ENCODE assay signal across 8 mouse cellular contexts in the genomic region with DNA sequence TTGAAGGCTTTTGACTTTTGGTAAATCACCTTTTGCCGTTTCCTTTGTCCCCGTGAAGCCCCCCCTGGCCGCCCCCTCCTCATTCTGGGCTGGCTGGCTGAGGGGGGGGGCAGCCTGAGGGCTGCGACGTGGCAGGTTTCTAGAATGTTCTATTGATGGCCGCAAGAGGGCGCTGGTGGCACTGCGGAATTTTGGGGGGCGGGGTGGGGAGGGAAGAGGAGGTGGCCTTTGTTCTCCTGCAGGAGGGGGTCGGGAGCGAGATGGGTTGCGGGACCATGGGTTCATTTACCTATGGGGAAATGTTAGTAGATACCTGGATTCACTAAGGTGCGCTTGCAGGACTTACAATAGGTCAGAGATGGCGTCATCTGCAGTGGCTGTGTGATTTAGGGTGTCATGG. TPM values are rescaled to one million over a fixed set of nuclear protein-coding genes. Genes with fewer than 3 reads are reported as not detected.
DNase-seq lines count a peak whose midpoint lies in the region; ATAC-seq and TF ChIP-seq lines count a peak whose summit lies in the region.

No protein-coding gene starts in this region.

- H3K9ac ChIP-seq in embryonic facial prominence, embryonic 12.5 days: peak overlapping the region; percentile 69
- peak overlapping the region; percentile 78 for H3K9ac ChIP-seq in neural tube, embryonic 15.5 days (replicated peaks)

- H3K9me3 ChIP-seq in embryonic facial prominence, embryonic 12.5 days: peaks cover 44% of the 10 kb centered on the region
- H3K9me3 ChIP-seq in limb, embryonic 10.5 days (replicated peaks): peaks cover 27% of the 10 kb centered on the region; the same call in 1 of the 2 replicates
- H3K9me3 ChIP-seq in neural tube, embryonic 15.5 days (replicated peaks): 0 out of 2 replicates have a peak, but pooled peaks cover 4% of the 10 kb centered on the region

- 48% methylated on average over 14 of the region's 14 CpGs for WGBS in bone marrow, adult 2 months
- 46% methylated on average over 14 of the region's 14 CpGs for WGBS in embryonic facial prominence, embryonic 12.5 days
- WGBS in limb, embryonic 10.5 days: 41% methylated on average over 14 of the region's 14 CpGs
- 40% methylated on average over 14 of the region's 14 CpGs for WGBS in neural tube, embryonic 15.5 days

- no peak for ATAC-seq in embryonic facial prominence, embryonic 12.5 days (ENCODE audit: insufficient number of reproducible peaks, insufficient read depth, low FRiP score, low TSS enrichment)
- no peak for ATAC-seq in neural tube, embryonic 15.5 days (ENCODE audit: low FRiP score)
- ATAC-seq in frontal cortex, adult (ENCODE audit: low TSS enrichment): no peak

- H3K27ac ChIP-seq in bone marrow, adult 2 months (ENCODE audit: control insufficient read depth, insufficient read depth, low read depth, low read length, poor library complexity): no peak overlapping the region
- 0 out of 2 replicates have a peak overlapping the region, but pooled peaks have one; percentile 58 for H3K27ac ChIP-seq in embryonic facial prominence, embryonic 12.5 days
- H3K27ac ChIP-seq in limb, embryonic 10.5 days: peak overlapping the region; percentile 78
- H3K27ac ChIP-seq in neural tube, embryonic 15.5 days (replicated peaks): peak overlapping the region; percentile 87

- no peak for TF ChIP-seq POLR2A in bone marrow, adult 2 months (IDR thresholded peaks at IDR 0.05; ENCODE audit: borderline replicate concordance, control insufficient read depth, low read depth, low read length)

- H3K36me3 ChIP-seq in embryonic facial prominence, embryonic 12.5 days: peaks cover 16% of the 10 kb centered on the region
- H3K36me3 ChIP-seq in limb, embryonic 10.5 days: peaks cover 51% of the 10 kb centered on the region
- H3K36me3 ChIP-seq in neural tube, embryonic 15.5 days: peaks cover 8% of the 10 kb centered on the region

- peak overlapping the region; percentile 45 for H3K4me2 ChIP-seq in embryonic facial prominence, embryonic 12.5 days (replicated peaks)
- peak overlapping the region; percentile 50 for H3K4me2 ChIP-seq in neural tube, embryonic 15.5 days

- 0 out of 2 replicates have a peak, but pooled peaks have one; percentile 4 for TF ChIP-seq CTCF in bone marrow, adult 2 months (IDR thresholded peaks at IDR 0.05; ENCODE audit: control insufficient read depth, insufficient read depth, low read length)

- H3K27me3 ChIP-seq in embryonic facial prominence, embryonic 12.5 days: no peaks in the 10 kb centered on the region
- H3K27me3 ChIP-seq in limb, embryonic 10.5 days (ENCODE audit: low read depth, poor library complexity, severe bottlenecking): no peaks in the 10 kb centered on the region
- H3K27me3 ChIP-seq in neural tube, embryonic 15.5 days (replicated peaks): no peaks in the 10 kb centered on the region

- DNase-seq in layer of hippocampus, postnatal 10 days (ENCODE audit: low spot score in 2 of 2): peak; percentile 51 to 59
- DNase-seq in layer of hippocampus, adult 11-12 months (ENCODE audit: low spot score): no peak
- DNase-seq in limb, embryonic 10.5 days (ENCODE audit: low spot score): peak; percentile 67
- DNase-seq in kidney, postnatal 25 days: no peak

- no peaks in the 10 kb centered on the region for H3K4me1 ChIP-seq in bone marrow, adult 2 months (ENCODE audit: control insufficient read depth, insufficient read depth, low read length)
- peaks cover 13% of the 10 kb centered on the region; the same call in 1 of the 2 replicates for H3K4me1 ChIP-seq in embryonic facial prominence, embryonic 12.5 days
- peaks cover 25% of the 10 kb centered on the region for H3K4me1 ChIP-seq in limb, embryonic 10.5 days
- peaks cover 9% of the 10 kb centered on the region for H3K4me1 ChIP-seq in neural tube, embryonic 15.5 days

- no peak overlapping the region for H3K4me3 ChIP-seq in bone marrow, adult 2 months (replicated peaks; ENCODE audit: control insufficient read depth, low read depth, low read length)
- peak overlapping the region; percentile 49 for H3K4me3 ChIP-seq in embryonic facial prominence, embryonic 12.5 days
- H3K4me3 ChIP-seq in limb, embryonic 10.5 days: peak overlapping the region; percentile 57
- H3K4me3 ChIP-seq in neural tube, embryonic 15.5 days (replicated peaks): peak overlapping the region; percentile 52

RNA-seq across cellular contexts. Expression of gene Rtl1, which starts 58.1 kb away (rescaled TPM):
- under 1 TPM; 0.05 to 0.09 TPM for total RNA-seq in layer of hippocampus, postnatal 10 days (2021)
- polyA plus RNA-seq in bone marrow, adult 2 months (2011; ENCODE audit: insufficient read depth, insufficient read length, low replicate concordance, missing spikeins): not detected in 2 replicates
- 2.2 and 2.9 TPM in 2 replicates for polyA plus RNA-seq in embryonic facial prominence, embryonic 12.5 days (2016; fragmentation: Nextera tagmentation; extraction: Ambion mirVana)
- 0.69 and 0.74 TPM in 2 replicates for polyA plus RNA-seq in limb, embryonic 10.5 days (2016; fragmentation: Nextera tagmentation; extraction: Ambion mirVana)
- polyA plus RNA-seq in neural tube, embryonic 15.5 days (2015; fragmentation: Nextera tagmentation; extraction: Ambion mirVana): 1.7 and 2.6 TPM in 2 replicates

Comparison
In these comparisons a context has a peak if more than half of its experiments do, and no peak if none do; other contexts are left out.
1. DNase-seq: peak in layer of hippocampus, postnatal 10 days (2 of 2) and limb, embryonic 10.5 days (single experiment); none in layer of hippocampus, adult 11-12 months (single experiment) and kidney, postnatal 25 days (0 of 2).